Mouse (Mus musculus) ES-Bruce4 (cell line): ENCODE data around the gene Scrg1.

ENCODE experiments used
- EP300 ChIP-seq: IDR thresholded peaks from 2 replicates; pipeline ENCODE4 v1.6.1; 2011; ENCODE audit warnings: low read depth, low read length; ENCODE audit not compliant: insufficient read depth
- POLR2A ChIP-seq: IDR thresholded peaks from one replicate; pipeline ENCODE4 v1.8.1; 2011; ENCODE audit warnings: low read length; ENCODE audit not compliant: insufficient read depth

GRCm38 (mm10) chr8:57435768-57436436, 19.8 kb upstream of the Scrg1 start:
- TF ChIP-seq EP300 (no peak), POLR2A (no peak)
